Mouse (Mus musculus): ENCODE data around the gene Sncb.
A peak's percentile ranks its signal among the peaks of the same experiment; 100 is the strongest.
"Not testable (repeated sequence)": the region's sequence is repeated elsewhere in the genome, so short reads cannot be mapped to it uniquely, and the experiment has no call there.

Sncb gene

GRCm38 (mm10) chr13:54766192-54766768, at the start of gene Sncb:
Gene Sncb (minus strand): TSS chr13:54766595.
- peak; percentile 90 for DNase-seq

GRCm38 (mm10) chr13:54813381-54813780, 47.0 kb upstream of the Sncb start:
- no peak for DNase-seq

GRCm38 (mm10) chr13:54811476-54811875, 45.1 kb upstream of the Sncb start:
- DNase-seq, result no peak

GRCm38 (mm10) chr13:54808067-54808466, 41.7 kb upstream of the Sncb start:
- no peak for DNase-seq

GRCm38 (mm10) chr13:54806434-54806976, 40.1 kb upstream of the Sncb start:
- no peak for DNase-seq

- DNase-seq, result peak; percentile 75
Measured at GRCm38 (mm10) chr13:54805134-54805838, 38.9 kb upstream of the Sncb start.

- no peak for DNase-seq
Measured at GRCm38 (mm10) chr13:54803010-54803409, 36.6 kb upstream of the Sncb start.

- DNase-seq, result no peak
Measured at GRCm38 (mm10) chr13:54800206-54800605, 33.8 kb upstream of the Sncb start.

GRCm38 (mm10) chr13:54799701-54800100, 33.3 kb upstream of the Sncb start:
- peak; percentile 81 for DNase-seq

- no peak for DNase-seq
Measured at GRCm38 (mm10) chr13:54798740-54799139, 32.3 kb upstream of the Sncb start.

- DNase-seq, result no peak
Measured at GRCm38 (mm10) chr13:54797861-54798643, 31.7 kb upstream of the Sncb start.

- DNase-seq, result no peak
Measured at GRCm38 (mm10) chr13:54797356-54797755, 31.0 kb upstream of the Sncb start.

GRCm38 (mm10) chr13:54794843-54795242, 28.4 kb upstream of the Sncb start:
- DNase-seq, result no peak

GRCm38 (mm10) chr13:54794002-54794577, 27.7 kb upstream of the Sncb start:
- peak; percentile 56 for DNase-seq

- no peak for DNase-seq
Measured at GRCm38 (mm10) chr13:54792259-54793230, 26.1 kb upstream of the Sncb start.

GRCm38 (mm10) chr13:54789561-54790397, 23.4 kb upstream of the Sncb start:
- peak; percentile 51 for DNase-seq

GRCm38 (mm10) chr13:54788740-54789560, 22.6 kb upstream of the Sncb start, which contains the start of gene Tspan17:
Gene Tspan17 (plus strand): TSS chr13:54789377.
- DNase-seq, result peak; percentile 86

- DNase-seq, result not testable (repeated sequence)
Measured at GRCm38 (mm10) chr13:54787591-54787990, 21.2 kb upstream of the Sncb start.

- no peak for DNase-seq
Measured at GRCm38 (mm10) chr13:54783698-54784097, 17.3 kb upstream of the Sncb start, which contains the start of gene Eif4e1b. Gene Eif4e1b (plus strand): TSS chr13:54783998.

- no peak for DNase-seq
Measured at GRCm38 (mm10) chr13:54783235-54783634, 16.8 kb upstream of the Sncb start.

All from right cerebral cortex, postnatal 4 days (tissue).